Mouse (Mus musculus) C2C12 (cell line): Measurements from ENCODE around the gene Myoc. TPM values are rescaled to one million over a fixed set of nuclear protein-coding genes. Genes with fewer than 3 reads are reported as not detected.

ENCODE experiments used
- H3K27me3 ChIP-seq: one replicate; pipeline ENCODE4 v1.6.1; 2011; ENCODE audit not compliant: control insufficient read depth, insufficient read depth, insufficient read length
- H3K36me3 ChIP-seq: one replicate; pipeline ENCODE4 v1.6.1; 2011; ENCODE audit not compliant: control insufficient read depth, insufficient read depth
- H3K4me3 ChIP-seq: one replicate; pipeline ENCODE4 v1.5.1; 2011; ENCODE audit warnings: mild to moderate bottlenecking, control low read depth; ENCODE audit not compliant: poor library complexity, insufficient read depth, severe bottlenecking
- H3K79me2 ChIP-seq: one replicate; pipeline ENCODE4 v1.6.1; 2011; ENCODE audit not compliant: control insufficient read depth, insufficient read depth
- H3K79me3 ChIP-seq: one replicate; pipeline ENCODE4 v1.6.1; 2011; ENCODE audit warnings: low read depth, control low read depth
- H3ac ChIP-seq: one replicate; pipeline ENCODE3; 2011; ENCODE audit warnings: low read depth; ENCODE audit not compliant: control insufficient read depth, insufficient read length
- CEBPB ChIP-seq: IDR thresholded peaks from one replicate; pipeline ENCODE4 v1.6.1; 2011; ENCODE audit warnings: low read depth, mild to moderate bottlenecking, control low read depth, moderate library complexity
- CTCF ChIP-seq: IDR thresholded peaks from one replicate; pipeline ENCODE4 v1.5.1; 2011; ENCODE audit not compliant: control insufficient read depth, insufficient read depth, insufficient read length
- FOSL1 ChIP-seq: IDR thresholded peaks from one replicate; pipeline ENCODE4 v1.8.0; 2011; ENCODE audit warnings: mild to moderate bottlenecking, low read length; ENCODE audit not compliant: poor library complexity, insufficient read depth, severe bottlenecking
- MAX ChIP-seq: IDR thresholded peaks from one replicate; pipeline ENCODE4 v1.6.1; 2011; ENCODE audit warnings: mild to moderate bottlenecking, control low read depth
- MYOD1 ChIP-seq: IDR thresholded peaks from one replicate; pipeline ENCODE4 v1.6.1; 2011; ENCODE audit warnings: low read depth; ENCODE audit not compliant: control insufficient read depth, insufficient read length
- MYOG ChIP-seq: IDR thresholded peaks from one replicate; pipeline ENCODE4 v1.6.1; 2011; ENCODE audit not compliant: control insufficient read depth, insufficient read length; ENCODE audit errors: extremely low read depth
- USF1 ChIP-seq: IDR thresholded peaks from one replicate; pipeline ENCODE4 v1.6.1; 2011; ENCODE audit warnings: low read depth, mild to moderate bottlenecking, control low read depth, moderate library complexity
- microRNA-seq: library from miRNA; unstranded; fragments of <30 nt; microRNA quantifications from one replicate; pipeline ENCODE4, GENCODE M21; 2019; ENCODE audit warnings: borderline microRNAs expressed
- polyA plus RNA-seq: library from polyadenylated mRNA; unstranded; fragments of >200 nt; fragmentation: generic; extraction: Trizol; gene quantifications from one replicate; pipeline ENCODE4 v1.2.1, GENCODE M21; 2012; ENCODE audit warnings: missing spikeins

Myoc gene
- polyA plus RNA-seq, 1 experiment, result not detected

DNA sequence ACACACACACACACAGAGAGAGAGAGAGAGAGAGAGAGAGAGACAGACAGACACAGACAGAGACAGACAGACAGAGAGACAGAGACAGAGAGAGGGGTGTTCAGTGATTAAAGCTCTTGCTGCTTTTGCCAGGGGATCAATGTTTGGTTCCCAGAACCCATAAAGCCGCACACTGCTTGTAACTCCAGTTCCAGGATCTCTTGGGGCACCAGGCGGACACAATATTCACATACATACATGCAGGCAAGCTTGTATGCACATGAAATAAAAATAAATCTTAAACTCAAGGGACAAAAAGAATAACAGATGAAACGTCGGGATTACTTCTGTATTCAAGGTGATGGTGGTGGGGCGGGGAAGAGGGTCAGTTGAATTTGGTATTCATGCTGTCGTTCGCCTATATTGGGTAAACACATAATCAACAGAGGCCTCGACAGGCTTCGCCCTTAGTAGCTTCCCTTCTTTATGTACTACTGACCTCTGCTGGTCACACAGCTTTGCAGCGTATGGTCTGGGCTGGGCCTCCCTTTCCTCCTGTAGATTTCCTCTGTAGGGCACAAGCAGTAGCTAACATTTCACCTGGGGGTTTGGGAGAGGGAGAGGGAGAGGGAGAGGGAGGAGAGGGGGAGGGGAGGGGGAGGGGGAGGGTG is 26.0 kb downstream of the Myoc start:
- H3K27me3 ChIP-seq, result no peaks in the 10 kb centered on the region
- H3K79me3 ChIP-seq, result no peaks in the 10 kb centered on the region
- peaks cover 7% of the 10 kb centered on the region for H3K36me3 ChIP-seq
- no peak overlapping the region for H3K4me3 ChIP-seq
- H3ac ChIP-seq, result no peak overlapping the region
- no peaks in the 10 kb centered on the region for H3K79me2 ChIP-seq
- peak; percentile 68 for TF ChIP-seq CTCF
- no peak for TF ChIP-seq MYOG

DNA sequence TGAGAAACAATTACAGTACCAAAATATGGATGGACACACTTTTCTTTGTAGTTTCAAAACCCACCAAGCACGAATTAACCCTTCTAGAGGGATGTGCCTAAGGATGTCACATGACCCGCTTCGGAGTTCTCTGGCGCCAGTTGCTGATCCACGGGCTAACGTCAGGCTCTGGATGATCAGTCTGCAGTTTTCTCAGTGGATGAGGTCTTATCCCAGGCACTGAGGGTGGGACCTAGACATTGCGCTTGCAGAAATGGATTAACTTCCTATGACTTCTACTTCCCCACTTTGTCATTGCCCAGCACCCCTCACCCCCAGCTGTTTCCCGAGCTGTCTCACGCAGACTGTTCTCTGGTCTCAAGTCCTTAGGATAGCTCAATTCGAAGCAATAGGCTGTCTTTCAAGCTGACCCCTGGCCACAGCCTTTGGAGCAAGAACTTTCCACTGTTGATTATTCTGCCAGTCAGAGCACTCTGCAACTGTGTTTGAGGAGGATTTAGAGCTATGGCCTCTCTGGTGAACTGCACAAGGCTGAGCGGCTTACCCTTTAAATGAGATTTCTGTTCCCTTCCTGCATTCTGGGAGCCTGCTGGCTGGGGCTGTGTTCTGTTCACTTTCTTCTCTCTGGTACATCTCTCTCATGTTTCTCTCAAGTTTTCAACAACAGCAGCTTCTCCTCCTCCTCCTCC is 26.7 kb downstream of the Myoc start:
- H3K79me3 ChIP-seq, result no peaks in the 10 kb centered on the region
- H3ac ChIP-seq, result no peak overlapping the region
- no peaks in the 10 kb centered on the region for H3K79me2 ChIP-seq
- TF ChIP-seq FOSL1, result no peak
- TF ChIP-seq USF1, result peak; percentile 51
- peaks cover 13% of the 10 kb centered on the region for H3K36me3 ChIP-seq
- H3K4me3 ChIP-seq, result no peak overlapping the region
- H3K27me3 ChIP-seq, result no peaks in the 10 kb centered on the region

DNA sequence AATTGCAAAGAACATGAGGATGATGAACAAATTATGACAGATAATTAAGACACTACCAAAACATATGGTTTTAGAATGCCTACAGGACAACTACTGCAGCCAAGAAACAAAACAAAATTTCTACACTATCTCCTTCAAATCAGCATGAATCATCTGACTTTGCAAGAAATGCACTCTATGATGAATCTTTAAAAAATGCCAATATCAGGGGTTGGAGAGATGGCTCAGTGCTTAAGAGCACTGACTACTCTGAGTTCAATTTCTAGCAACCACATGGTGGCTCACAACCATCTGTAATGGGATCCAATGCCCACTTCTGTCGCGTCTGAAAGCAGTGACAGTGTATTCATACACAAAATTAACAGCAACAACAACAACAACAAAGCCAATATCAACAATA is 54.8 kb downstream of the Myoc start:
- Histone ChIP-seq H3K79me3 (peaks cover 3% of the 10 kb centered on the region), H3K36me3 (peaks cover 99% of the 10 kb centered on the region), H3ac (no peak overlapping the region), H3K4me3 (no peak overlapping the region), H3K79me2 (peaks cover 26% of the 10 kb centered on the region), H3K27me3 (no peaks in the 10 kb centered on the region)
- TF ChIP-seq CTCF, result no peak
- no peak for TF ChIP-seq MYOG
- no peak for TF ChIP-seq MYOD1
- no peak for TF ChIP-seq USF1
- TF ChIP-seq FOSL1, result no peak
- no peak for TF ChIP-seq CEBPB
- TF ChIP-seq MAX, result no peak

DNA sequence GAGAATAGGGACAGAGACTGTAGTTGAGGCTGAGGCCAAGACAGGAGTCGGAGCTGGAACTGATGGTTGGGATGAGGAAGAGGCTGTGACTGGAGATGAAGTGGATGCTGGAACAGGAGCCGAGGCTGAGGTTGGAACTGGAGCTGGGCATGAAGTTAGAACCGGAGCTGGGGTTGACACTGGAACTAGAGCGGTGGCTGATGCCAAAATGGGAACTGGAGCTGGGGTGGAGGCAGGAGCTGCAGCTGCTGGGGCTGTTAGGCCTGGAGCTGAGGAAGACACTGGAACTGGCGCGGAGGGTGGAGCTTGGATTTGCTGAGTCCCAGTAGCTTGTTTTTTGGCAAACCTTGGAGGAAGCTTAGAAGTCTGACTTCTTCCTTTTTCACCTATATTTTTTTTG is 58.9 kb downstream of the Myoc start:
- peaks cover 32% of the 10 kb centered on the region for H3K79me2 ChIP-seq
- TF ChIP-seq USF1, result no peak
- no peak for TF ChIP-seq MYOG
- TF ChIP-seq MYOD1, result no peak
- no peak for TF ChIP-seq CTCF
- TF ChIP-seq MAX, result no peak
- TF ChIP-seq FOSL1, result no peak
- no peak for TF ChIP-seq CEBPB
- no peak overlapping the region for H3ac ChIP-seq
- H3K79me3 ChIP-seq, result peaks cover 4% of the 10 kb centered on the region
- H3K27me3 ChIP-seq, result no peaks in the 10 kb centered on the region
- peaks cover 98% of the 10 kb centered on the region for H3K36me3 ChIP-seq
- no peak overlapping the region for H3K4me3 ChIP-seq

Small RNAs within 50 kb of the gene (microRNA-seq; reads per million reads assigned to microRNA genes)
- gene Gm27616, result 0.20 reads per million

Other genes starting within 250 kb of the Myoc start
- gene Dnm3, start 161.1 kb upstream of the Myoc start, polyA plus RNA-seq, result 1.6 TPM
- gene Mettl13, start 90.6 kb upstream of the Myoc start, polyA plus RNA-seq, result 21.2 TPM
- gene Vamp4, start 68.6 kb upstream of the Myoc start, polyA plus RNA-seq, result 12.3 TPM
- not detected for gene Myocos, start 19.1 kb downstream of the Myoc start, polyA plus RNA-seq
- 35.2 TPM for gene Prrc2c, start 101.4 kb downstream of the Myoc start, polyA plus RNA-seq
- gene Fmo4, start 174.8 kb downstream of the Myoc start, polyA plus RNA-seq, result 0.06 TPM
- 0.27 TPM for gene Fmo1, start 227.5 kb downstream of the Myoc start, polyA plus RNA-seq